9 mouse cellular contexts compared by ENCODE assay signal in genomic region chr6:149132311-149133077, GRCm38 (mm10). TPM values are rescaled to one million over a fixed set of nuclear protein-coding genes. Genes with fewer than 3 reads are reported as not detected.
DNase-seq lines count a peak whose midpoint lies in the region; ATAC-seq and TF ChIP-seq lines count a peak whose summit lies in the region.
"Had no signal": no experiment of that assay in that cellular context is flagged by ENCODE, and none has a peak within 500 bp of the region (broad histone marks: within the 10 kb centered on the region; RNA-seq: fewer than 3 reads in every experiment).

No protein-coding gene starts in this region.

- no peak for TF ChIP-seq POLR2A in CH12.LX (IDR thresholded peaks at IDR 0.05; ENCODE audit: low read depth, low read length)
- TF ChIP-seq POLR2A in cerebellum, adult 2 months (IDR thresholded peaks at IDR 0.05; ENCODE audit: borderline replicate concordance, insufficient read depth, low read length): no peak

- peak; percentile 80; the same call in 1 of the 2 replicates for ATAC-seq in kidney, embryonic 16.5 days (ENCODE audit: low FRiP score, low TSS enrichment)
- peak; percentile 96 for ATAC-seq in megakaryocyte-erythroid progenitor cell, adult 5-6 weeks (replicated peaks; ENCODE audit: low FRiP score, low TSS enrichment, poor library complexity, severe bottlenecking)

- peak overlapping the region; percentile 68 for H3K4me2 ChIP-seq in CH12.LX (ENCODE audit: insufficient read depth, low read depth, poor library complexity, severe bottlenecking)
- H3K4me2 ChIP-seq in kidney, embryonic 16.5 days (replicated peaks; ENCODE audit: low read depth, low read length): no peak overlapping the region

- peak; percentile 98 for TF ChIP-seq RAD21 in CH12.LX (IDR thresholded peaks at IDR 0.05; ENCODE audit: low read depth, low read length)

- no peaks in the 10 kb centered on the region for H3K9me3 ChIP-seq in CH12.LX (replicated peaks; ENCODE audit: low read length)
- H3K9me3 ChIP-seq in kidney, embryonic 16.5 days (ENCODE audit: low read length): no peaks in the 10 kb centered on the region

- intact Hi-C loops in gastrocnemius, postnatal 36 days (cut with DNase I): no loop called here
- intact Hi-C loops in gastrocnemius, postnatal 14 days (cut with DNase I; ENCODE audit: low total_unique reads): loop anchor here (2.0 kb wide), 1 partner anchor 244 kb away; no protein-coding TSS in a partner anchor

- H3K4me1 ChIP-seq in CH12.LX (ENCODE audit: control insufficient read depth in 1 of 2, insufficient read depth in 2 of 2): peaks cover 0 to 10% of the 10 kb centered on the region in 2 experiments; a peak in 1 of 4 replicates
- H3K4me1 ChIP-seq in cerebellum, adult 2 months (ENCODE audit: control insufficient read depth, insufficient read depth, low read length): no peaks in the 10 kb centered on the region
- peaks cover 24% of the 10 kb centered on the region for H3K4me1 ChIP-seq in kidney, embryonic 16.5 days (ENCODE audit: insufficient read depth, low read length)

- H3K27me3 ChIP-seq in CH12.LX (replicated peaks): no peaks in the 10 kb centered on the region
- H3K27me3 ChIP-seq in cerebellum, adult 2 months (ENCODE audit: control insufficient read depth, insufficient read depth, low read length): no peaks in the 10 kb centered on the region
- H3K27me3 ChIP-seq in kidney, embryonic 16.5 days (ENCODE audit: insufficient read depth, low read length): no peaks in the 10 kb centered on the region
- no peaks in the 10 kb centered on the region for H3K27me3 ChIP-seq in splenic B cell, adult 2 months (ENCODE audit: control insufficient read depth, insufficient read depth, low read length, poor library complexity, severe bottlenecking)

- no peak overlapping the region for H3K27ac ChIP-seq in CH12.LX (ENCODE audit: insufficient read depth, low read depth)
- no peak overlapping the region for H3K27ac ChIP-seq in cerebellum, adult 2 months (ENCODE audit: insufficient read depth, low read length)
- H3K27ac ChIP-seq in kidney, embryonic 16.5 days (ENCODE audit: low read length): no peak overlapping the region

- H3K4me3 ChIP-seq in CH12.LX (replicated peaks in 1 of 3; ENCODE audit: low read depth in 2 of 3, low read length in 2 of 3, poor library complexity in 1 of 3): no peak overlapping the region
- H3K4me3 ChIP-seq in cerebellum, adult 2 months (replicated peaks; ENCODE audit: insufficient read depth, low read depth, low read length): no peak overlapping the region
- no peak overlapping the region for H3K4me3 ChIP-seq in kidney, embryonic 16.5 days (ENCODE audit: low read length)

- dilution Hi-C loops in CH12.LX (cut with MboI; ENCODE audit: extremely low pct_ligation_motif_present, extremely low pct_unique_long_range_greater_than_20kb, low sequenced_read_pairs): no loop called here

- 34% methylated on average over 5 of the region's 5 CpGs for WGBS in cerebellum, adult 2 months
- WGBS in kidney, embryonic 16.5 days: 31% methylated on average over 5 of the region's 5 CpGs

- no peak overlapping the region; the same call in 1 of the 2 replicates for H3K9ac ChIP-seq in CH12.LX (ENCODE audit: insufficient read depth, low read depth)
- H3K9ac ChIP-seq in kidney, embryonic 16.5 days (replicated peaks; ENCODE audit: low read length): no peak overlapping the region

- peak; percentile 32 for DNase-seq in gastrocnemius, adult 18-20 months (ENCODE audit: low spot score)
- no peak for DNase-seq in gastrocnemius, postnatal 36 days
- peak; percentile 80 for DNase-seq in CH12.LX (ENCODE audit: extremely low read depth)
- DNase-seq in cerebellum, adult 2 months: peak; percentile 17 to 29
- peak; percentile 11 for DNase-seq in gastrocnemius, postnatal 14 days
- peak; percentile 88 for DNase-seq in splenic B cell, adult 2 months (ENCODE audit: low read depth, low spot score)

- TF ChIP-seq EP300 in CH12.LX (IDR thresholded peaks at IDR 0.05; ENCODE audit: low read length): no peak

- peak; percentile 27 to 94; a peak in 2 of 4 replicates for TF ChIP-seq CTCF in CH12.LX (conservative IDR thresholded peaks at IDR 0.05 in 1 of 2, IDR thresholded peaks at IDR 0.05 in 1 of 2; ENCODE audit: low read depth in 2 of 2, low read length in 2 of 2)
- peak; percentile 66; the same call in 1 of the 2 replicates for TF ChIP-seq CTCF in cerebellum, adult 2 months (IDR thresholded peaks at IDR 0.05; ENCODE audit: borderline replicate concordance, insufficient read depth, low read depth, low read length)

- H3K79me2 ChIP-seq in CH12.LX (replicated peaks; ENCODE audit: control insufficient read depth, extremely low read depth, insufficient read depth, poor library complexity, severe bottlenecking): no peaks in the 10 kb centered on the region

- H3K36me3 ChIP-seq in CH12.LX (replicated peaks in 1 of 2; ENCODE audit: control insufficient read depth in 1 of 2, insufficient read depth in 1 of 2, low read length in 1 of 2): no peaks in the 10 kb centered on the region
- no peaks in the 10 kb centered on the region for H3K36me3 ChIP-seq in kidney, embryonic 16.5 days (ENCODE audit: insufficient read depth, low read length)
- H3K36me3 ChIP-seq in splenic B cell, adult 2 months (ENCODE audit: control insufficient read depth, insufficient read depth, low read length, poor library complexity, severe bottlenecking): no peaks in the 10 kb centered on the region

- in situ Hi-C loops in CH12.LX (cut with MboI; ENCODE audit: low pct_ligation_motif_present, low pct_unique_long_range_greater_than_20kb, low sequenced_read_pairs): loop anchor here (5.0 kb wide), 1 partner anchor 245 kb away; no protein-coding TSS in a partner anchor

TF ChIP-seq in CH12.LX, 34 proteins besides CTCF, POLR2A, EP300 and RAD21:
- TF ChIP-seq MYC (IDR thresholded peaks at IDR 0.05; ENCODE audit: low read depth, low read length) (0 out of 2 replicates have a peak, but pooled peaks have one; percentile 15), JUN (IDR thresholded peaks at IDR 0.05; ENCODE audit: insufficient read depth, low read depth, low read length) (no peak), ZC3H11A (IDR thresholded peaks at IDR 0.05; ENCODE audit: low read depth, low read length) (peak; percentile 89), MXI1 (IDR thresholded peaks at IDR 0.05; ENCODE audit: low read depth, low read length) (no peak), USF1 (IDR thresholded peaks at IDR 0.05; ENCODE audit: low read depth, low read length) (no peak), CHD2 (IDR thresholded peaks at IDR 0.05; ENCODE audit: low read length) (no peak), ZNF384 (IDR thresholded peaks at IDR 0.05; ENCODE audit: low read depth, low read length) (peak; percentile 54), CHD1 (IDR thresholded peaks at IDR 0.05; ENCODE audit: low read depth, low read length) (no peak), RCOR1 (conservative IDR thresholded peaks at IDR 0.05; ENCODE audit: low read depth, low read length) (no peak), SMC3 (IDR thresholded peaks at IDR 0.05; ENCODE audit: low read depth, low read length) (peak; percentile 96)

RNA-seq across cellular contexts. Expression of gene Gm10203, which starts 2.5 kb away (rescaled TPM):
- not detected for total RNA-seq in gastrocnemius, adult 18-20 months (2021)
- total RNA-seq in gastrocnemius, postnatal 36 days (2021): not detected
- total RNA-seq in CH12.LX (2012; rRNA removed) (not detected in 2 replicates), CH12.LX (2014; rRNA removed) (not detected in 2 replicates)
- not detected in 2 replicates for polyA plus RNA-seq in CH12.LX (2012; ENCODE audit: insufficient read length, low read depth)
- polyA plus RNA-seq in cerebellum, adult 2 months (2012; rRNA removed): not detected in 2 replicates
- not detected for total RNA-seq in gastrocnemius, postnatal 14 days (2021)
- polyA plus RNA-seq in kidney, embryonic 16.5 days (2015; fragmentation: Nextera tagmentation; extraction: Ambion mirVana): not detected in 2 replicates
- not detected in 2 replicates for total RNA-seq in megakaryocyte-erythroid progenitor cell, adult 5-6 weeks (2014; fragmentation: Nextera tagmentation)
- not detected in 2 replicates for total RNA-seq in megakaryocyte-erythroid progenitor cell, adult 5-6 weeks (2017)
- total RNA-seq: layer of hippocampus, postnatal 25 days had no signal

RNA-seq across cellular contexts. Expression of gene Etfbkmt, which starts 7.2 kb away (rescaled TPM):
- total RNA-seq in gastrocnemius, adult 18-20 months (2021): 10 to 100 TPM in 1 of 2 experiments, 1 to 10 TPM in 1; 9.5 to 13.0 TPM
- total RNA-seq in gastrocnemius, postnatal 36 days (2021): 10 to 100 TPM in 1 of 2 experiments, 1 to 10 TPM in 1; 9.6 to 14.6 TPM
- 5.6 and 7.8 TPM in 2 replicates for total RNA-seq in CH12.LX (2012; rRNA removed)
- total RNA-seq in CH12.LX (2014; rRNA removed): 17.3 and 18.9 TPM in 2 replicates
- 9.3 and 12.4 TPM in 2 replicates for polyA plus RNA-seq in CH12.LX (2012; ENCODE audit: insufficient read length, low read depth)
- 3.7 and 5.6 TPM in 2 replicates for polyA plus RNA-seq in cerebellum, adult 2 months (2012; rRNA removed)
- 10 to 100 TPM in 1 of 2 experiments, 1 to 10 TPM in 1; 7.6 to 15.0 TPM for total RNA-seq in gastrocnemius, postnatal 14 days (2021)
- polyA plus RNA-seq in kidney, embryonic 16.5 days (2015; fragmentation: Nextera tagmentation; extraction: Ambion mirVana): 21.5 and 21.6 TPM in 2 replicates
- 15.1 and 18.6 TPM in 2 replicates for total RNA-seq in megakaryocyte-erythroid progenitor cell, adult 5-6 weeks (2014; fragmentation: Nextera tagmentation)
- 25.2 and 28.4 TPM in 2 replicates for total RNA-seq in megakaryocyte-erythroid progenitor cell, adult 5-6 weeks (2017)

RNA-seq across cellular contexts. Expression of gene Dennd5b, which starts 31.0 kb away (rescaled TPM):
- 10 to 100 TPM in 1 of 2 experiments, 1 to 10 TPM in 1; 5.9 to 12.4 TPM for total RNA-seq in gastrocnemius, adult 18-20 months (2021)
- total RNA-seq in gastrocnemius, postnatal 36 days (2021): 1 to 10 TPM; 4.7 to 5.1 TPM
- total RNA-seq in CH12.LX (2012; rRNA removed): 3.1 and 5.4 TPM in 2 replicates
- total RNA-seq in CH12.LX (2014; rRNA removed): 1.4 and 1.6 TPM in 2 replicates
- polyA plus RNA-seq in CH12.LX (2012; ENCODE audit: insufficient read length, low read depth): 1.3 and 2.2 TPM in 2 replicates
- 19.5 and 19.9 TPM in 2 replicates for polyA plus RNA-seq in cerebellum, adult 2 months (2012; rRNA removed)
- total RNA-seq in gastrocnemius, postnatal 14 days (2021): 1 to 10 TPM; 6.0 to 7.4 TPM
- polyA plus RNA-seq in kidney, embryonic 16.5 days (2015; fragmentation: Nextera tagmentation; extraction: Ambion mirVana): 5.9 and 9.1 TPM in 2 replicates
- total RNA-seq in megakaryocyte-erythroid progenitor cell, adult 5-6 weeks (2014; fragmentation: Nextera tagmentation): 1.1 and 2.3 TPM in 2 replicates
- 0.19 and 2.2 TPM in 2 replicates for total RNA-seq in megakaryocyte-erythroid progenitor cell, adult 5-6 weeks (2017)

RNA-seq across cellular contexts. Expression of gene Amn1, which starts 56.0 kb away (rescaled TPM):
- 10 to 100 TPM; 13.4 to 15.6 TPM for total RNA-seq in gastrocnemius, adult 18-20 months (2021)
- total RNA-seq in gastrocnemius, postnatal 36 days (2021): 10 to 100 TPM in 1 of 2 experiments, 1 to 10 TPM in 1; 9.6 to 10.2 TPM
- total RNA-seq in CH12.LX (2012; rRNA removed) (5.5 and 6.3 TPM in 2 replicates), CH12.LX (2014; rRNA removed) (8.9 and 10.8 TPM in 2 replicates)
- 3.2 and 4.1 TPM in 2 replicates for polyA plus RNA-seq in CH12.LX (2012; ENCODE audit: insufficient read length, low read depth)
- 19.0 and 27.1 TPM in 2 replicates for polyA plus RNA-seq in cerebellum, adult 2 months (2012; rRNA removed)
- total RNA-seq in gastrocnemius, postnatal 14 days (2021): 10 to 100 TPM; 10.0 to 12.5 TPM
- 27.1 and 32.0 TPM in 2 replicates for polyA plus RNA-seq in kidney, embryonic 16.5 days (2015; fragmentation: Nextera tagmentation; extraction: Ambion mirVana)
- 7.7 and 18.7 TPM in 2 replicates for total RNA-seq in megakaryocyte-erythroid progenitor cell, adult 5-6 weeks (2014; fragmentation: Nextera tagmentation)
- 2.6 and 8.6 TPM in 2 replicates for total RNA-seq in megakaryocyte-erythroid progenitor cell, adult 5-6 weeks (2017)

Comparison
In these comparisons a context has a peak if more than half of its experiments do, and no peak if none do; other contexts are left out.
1. DNase-seq: peak in gastrocnemius, adult 18-20 months (single experiment), CH12.LX (single experiment), cerebellum, adult 2 months (2 of 2), gastrocnemius, postnatal 14 days (single experiment) and splenic B cell, adult 2 months (single experiment); none in gastrocnemius, postnatal 36 days (0 of 2).